Mouse (Mus musculus) erythroblast, embryonic 14.5 days (primary cell): ENCODE data around the gene Rin3.

Experiments
- GATA1 ChIP-seq: IDR thresholded peaks from 2 replicates; pipeline ENCODE4 v1.6.1; 2012; ENCODE audit warnings: low read length, inconsistent platforms, mixed read lengths
- TAL1 ChIP-seq: IDR thresholded peaks from 3 replicates; pipeline ENCODE4 v1.6.1; 2012; ENCODE audit warnings: low read length, inconsistent platforms, mixed read lengths

- no peak for TF ChIP-seq TAL1
- TF ChIP-seq GATA1, result no peak
Measured at GRCm38 (mm10) chr12:102303867-102304266, 21.0 kb downstream of the Rin3 start.
